22 mouse cellular contexts compared by ENCODE assay signal in genomic region chr11:48863808-48864207, GRCm38 (mm10). TPM values are rescaled to one million over a fixed set of nuclear protein-coding genes. Genes with fewer than 3 reads are reported as not detected.
A peak's percentile ranks its signal among the peaks of the same experiment; 100 is the strongest.
DNase-seq lines count a peak whose midpoint lies in the region; ATAC-seq and TF ChIP-seq lines count a peak whose summit lies in the region.
"Had no signal": no experiment of that assay in that cellular context is flagged by ENCODE, and none has a peak within 500 bp of the region (broad histone marks: within the 10 kb centered on the region; RNA-seq: fewer than 3 reads in every experiment).

No protein-coding gene starts in this region.

- no peak for TF ChIP-seq POLR2A in MEL (IDR thresholded peaks at IDR 0.05; ENCODE audit: control insufficient read depth in 1 of 2, insufficient read depth in 1 of 2, low read depth in 1 of 2, low read length in 2 of 2, poor library complexity in 1 of 2)

- no peak overlapping the region for H3K9ac ChIP-seq in MEL (ENCODE audit: control insufficient read depth, low read depth, low read length, poor library complexity, severe bottlenecking)

- no peaks in the 10 kb centered on the region for H3K9me3 ChIP-seq in MEL (replicated peaks; ENCODE audit: insufficient read depth, low read length)
- H3K9me3 ChIP-seq: G1E had no signal

- TF ChIP-seq RAD21 in MEL (IDR thresholded peaks at IDR 0.05; ENCODE audit: low read depth, low read length), result no peak

- no peak overlapping the region for H3K4me3 ChIP-seq in MEL (ENCODE audit: control insufficient read depth in 1 of 2, insufficient read depth in 1 of 2, low read depth in 2 of 2, low read length in 2 of 2)

- H3K27ac ChIP-seq in MEL (ENCODE audit: control insufficient read depth, low read depth, low read length), result no peak overlapping the region

- ATAC-seq in erythroblast, adult 5-6 weeks (replicated peaks; ENCODE audit: low FRiP score, poor library complexity, severe bottlenecking), result no peak
- ATAC-seq: activated CD4-positive, CD25-positive, alpha-beta regulatory T cell, adult 4 months; CD4-positive, CD25-positive, alpha-beta regulatory T cell, adult 4 months; Patski had no signal

- DNase-seq in heart, adult 11 months, result peak; percentile 79
- no peak for DNase-seq in heart, adult 9 months (ENCODE audit: low spot score in 2 of 2)
- DNase-seq in MEL (ENCODE audit: low read depth, low spot score), result no peak
- DNase-seq: adrenal gland, adult 2 months; adrenal gland, adult 8-10 months; adrenal gland, postnatal 10 days; adrenal gland, postnatal 14 days; adrenal gland, postnatal 25 days; adrenal gland, postnatal 36 days; B cell, adult 2 months; cerebellum, adult 11 months; cerebellum, adult 11-12 months; cerebellum, adult 18-20 months; cerebellum, adult 2 months had no signal

- TF ChIP-seq EP300 in MEL (IDR thresholded peaks at IDR 0.05; ENCODE audit: low read depth in 1 of 2, low read length in 2 of 2), result no peak

- H3K36me3 ChIP-seq in MEL (ENCODE audit: control insufficient read depth in 1 of 2, insufficient read depth in 2 of 2, low read length in 2 of 2), result peaks cover 0 to 6% of the 10 kb centered on the region in 2 experiments; a peak in 3 of 4 replicates

- H3K27me3 ChIP-seq in MEL (ENCODE audit: control insufficient read depth in 1 of 2, insufficient read depth in 2 of 2, low read length in 2 of 2), result no peaks in the 10 kb centered on the region
- H3K27me3 ChIP-seq: CH12.LX, Patski had no signal

- H3K4me1 ChIP-seq in MEL (ENCODE audit: control insufficient read depth in 1 of 2, insufficient read depth in 2 of 2, low read length in 2 of 2), result peaks cover under 1 to 4% of the 10 kb centered on the region in 2 experiments; a peak in 3 of 4 replicates

- TF ChIP-seq CTCF in MEL (IDR thresholded peaks at IDR 0.05 in 2 of 3, conservative IDR thresholded peaks at IDR 0.05 in 1 of 3; ENCODE audit: control insufficient read depth in 1 of 3, insufficient read depth in 1 of 3, low read depth in 2 of 3, low read length in 3 of 3, poor library complexity in 1 of 3, severe bottlenecking in 1 of 3), result no peak

- no peaks in the 10 kb centered on the region for H3K79me2 ChIP-seq in MEL (ENCODE audit: control insufficient read depth, insufficient read depth, low read length, poor library complexity)

TF ChIP-seq in MEL, 35 proteins besides CTCF, POLR2A, EP300 and RAD21:
- no peak for TF ChIP-seq SMC3 (IDR thresholded peaks at IDR 0.05; ENCODE audit: low read depth, low read length)
- peak; percentile 55; the same call in 1 of the 2 replicates for TF ChIP-seq USF1 (IDR thresholded peaks at IDR 0.05; ENCODE audit: low read depth, low read length)
TF ChIP-seq in MEL: peak in this region for 1.

RNA-seq across cellular contexts. Expression of gene Irgm1, which starts 7.7 kb away (rescaled TPM):
- 7.5 and 10.7 TPM in 2 replicates for total RNA-seq in MEL (2012; rRNA removed)
- 10 to 100 TPM in 1 of 2 experiments, not detected in 1; 10.0 TPM for polyA plus RNA-seq in MEL (2012; ENCODE audit: insufficient read depth in 1 of 2, insufficient read length in 2 of 2, low read depth in 1 of 2, low replicate concordance in 2 of 2, missing spikeins in 1 of 2)
- total RNA-seq in erythroblast, adult 5-6 weeks (2015; ENCODE audit: low replicate concordance), result 54.8 and 67.1 TPM in 2 replicates
- total RNA-seq in erythroblast, adult 5-6 weeks (2017; ENCODE audit: low replicate concordance), result 58.3 and 69.6 TPM in 2 replicates

RNA-seq across cellular contexts. Expression of gene Gm12184, which starts 37.4 kb away (rescaled TPM):
- 7.1 and 10.9 TPM in 2 replicates for total RNA-seq in MEL (2012; rRNA removed)
- 10 to 100 TPM in 1 of 2 experiments, not detected in 1; 15.3 TPM for polyA plus RNA-seq in MEL (2012; ENCODE audit: insufficient read depth in 1 of 2, insufficient read length in 2 of 2, low read depth in 1 of 2, low replicate concordance in 2 of 2, missing spikeins in 1 of 2)
- total RNA-seq in erythroblast, adult 5-6 weeks (2015; ENCODE audit: low replicate concordance), result 3.1 TPM in 1 of 2 replicates, not detected in the other
- total RNA-seq in erythroblast, adult 5-6 weeks (2017; ENCODE audit: low replicate concordance), result 0.68 and 5.3 TPM in 2 replicates

RNA-seq across cellular contexts. Expression of gene Trim7, which starts 37.9 kb away (rescaled TPM):
- 0.72 and 0.81 TPM in 2 replicates for total RNA-seq in MEL (2012; rRNA removed)
- 1 to 10 TPM in 1 of 2 experiments, not detected in 1; 1.3 TPM for polyA plus RNA-seq in MEL (2012; ENCODE audit: insufficient read depth in 1 of 2, insufficient read length in 2 of 2, low read depth in 1 of 2, low replicate concordance in 2 of 2, missing spikeins in 1 of 2)
- total RNA-seq in erythroblast, adult 5-6 weeks (2015; ENCODE audit: low replicate concordance), result not detected in 2 replicates
- total RNA-seq in erythroblast, adult 5-6 weeks (2017; ENCODE audit: low replicate concordance), result 0.42 TPM in 1 of 2 replicates, not detected in the other

RNA-seq across cellular contexts. Expression of gene Gm5431, which starts 38.2 kb away (rescaled TPM):
- not detected in 2 replicates for total RNA-seq in MEL (2012; rRNA removed)
- under 1 TPM in 1 of 2 experiments, not detected in 1; 0.04 TPM for polyA plus RNA-seq in MEL (2012; ENCODE audit: insufficient read depth in 1 of 2, insufficient read length in 2 of 2, low read depth in 1 of 2, low replicate concordance in 2 of 2, missing spikeins in 1 of 2)
- total RNA-seq in erythroblast, adult 5-6 weeks (2015; ENCODE audit: low replicate concordance), result 0.42 and 3.5 TPM in 2 replicates
- total RNA-seq in erythroblast, adult 5-6 weeks (2017; ENCODE audit: low replicate concordance), result 0.84 TPM in 1 of 2 replicates, not detected in the other
- total RNA-seq: ES-E14 had no signal
- polyA plus RNA-seq: C2C12, G1E had no signal

RNA-seq across cellular contexts. Expression of gene Trim41, which starts 46.7 kb away (rescaled TPM):
- 31.6 and 37.0 TPM in 2 replicates for total RNA-seq in MEL (2012; rRNA removed)
- polyA plus RNA-seq in MEL (2012; ENCODE audit: insufficient read depth in 1 of 2, insufficient read length in 2 of 2, low read depth in 1 of 2, low replicate concordance in 2 of 2, missing spikeins in 1 of 2), result 10 to 100 TPM; 56.4 to 76.3 TPM
- 3.3 and 12.7 TPM in 2 replicates for total RNA-seq in erythroblast, adult 5-6 weeks (2015; ENCODE audit: low replicate concordance)
- 17.6 and 19.5 TPM in 2 replicates for total RNA-seq in erythroblast, adult 5-6 weeks (2017; ENCODE audit: low replicate concordance)
